Mouse (Mus musculus): ENCODE data around the gene Fam186b. TPM values are rescaled to one million over a fixed set of nuclear protein-coding genes. Genes with fewer than 3 reads are reported as not detected.

The Fam186b gene
- polyA plus RNA-seq, 1 experiment from 2014 or later: 0.30 TPM

GRCm38 (mm10) chr15:99334500-99334899, 38.8 kb upstream of the Fam186b start:
- Histone ChIP-seq H3K9me3 (ENCODE audit: low read length) (no peaks in the 10 kb centered on the region), H3K27me3 (ENCODE audit: insufficient read depth, low read length) (no peaks in the 10 kb centered on the region), H3K36me3 (ENCODE audit: insufficient read depth, low read length) (peaks cover 6% of the 10 kb centered on the region; the same call in 1 of the 2 replicates), H3K4me1 (ENCODE audit: insufficient read depth, low read length) (peaks cover 65% of the 10 kb centered on the region), H3K4me3 (ENCODE audit: low read length) (no peak overlapping the region), H3K9ac (replicated peaks; ENCODE audit: low read length) (peak overlapping the region; percentile 56; the same call in 1 of the 2 replicates), H3K4me2 (replicated peaks; ENCODE audit: low read depth, low read length) (no peak overlapping the region), H3K27ac (ENCODE audit: low read length) (peak overlapping the region; percentile 98)
- no peak for ATAC-seq (ENCODE audit: low FRiP score, low TSS enrichment)
- WGBS: 43% methylated on average over 6 of the region's 6 CpGs

DNA sequence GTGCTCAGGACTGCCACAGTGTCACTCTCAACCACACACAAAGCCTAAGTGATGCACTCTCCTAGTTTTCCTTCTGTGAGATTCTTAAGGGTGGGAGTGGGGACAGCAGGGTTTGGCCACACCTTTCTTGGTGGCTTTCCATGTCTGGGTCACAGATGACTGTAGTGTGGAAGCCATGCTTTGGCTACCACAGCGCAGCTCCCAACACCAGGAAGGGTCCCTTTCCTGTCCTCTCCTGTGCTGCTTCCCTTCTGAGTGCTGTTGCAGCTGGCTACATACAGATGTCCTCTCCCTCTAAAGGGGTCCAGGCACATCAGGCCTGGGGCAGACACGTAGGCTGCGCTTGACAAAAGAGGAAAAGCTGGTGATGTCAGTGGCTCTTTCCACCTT, 38.0 kb upstream of the Fam186b start:
- Histone ChIP-seq H3K4me2 (replicated peaks; ENCODE audit: low read depth, low read length) (peak overlapping the region; percentile 31; the same call in 1 of the 2 replicates), H3K9ac (replicated peaks; ENCODE audit: low read length) (peak overlapping the region; percentile 56), H3K27ac (ENCODE audit: low read length) (peak overlapping the region; percentile 98), H3K36me3 (ENCODE audit: insufficient read depth, low read length) (peaks cover 13% of the 10 kb centered on the region; the same call in 1 of the 2 replicates), H3K4me1 (ENCODE audit: insufficient read depth, low read length) (peaks cover 56% of the 10 kb centered on the region), H3K9me3 (ENCODE audit: low read length) (no peaks in the 10 kb centered on the region), H3K4me3 (ENCODE audit: low read length) (no peak overlapping the region), H3K27me3 (ENCODE audit: insufficient read depth, low read length) (no peaks in the 10 kb centered on the region)
- WGBS: 59% methylated on average over 3 of the region's 3 CpGs
- peak; percentile 43 for ATAC-seq (ENCODE audit: low FRiP score, low TSS enrichment)

GRCm38 (mm10) chr15:99332921-99333675, 37.4 kb upstream of the Fam186b start:
- Histone ChIP-seq H3K27me3 (ENCODE audit: insufficient read depth, low read length) (no peaks in the 10 kb centered on the region), H3K27ac (ENCODE audit: low read length) (peak overlapping the region; percentile 98), H3K9me3 (ENCODE audit: low read length) (no peaks in the 10 kb centered on the region), H3K4me3 (ENCODE audit: low read length) (no peak overlapping the region), H3K36me3 (ENCODE audit: insufficient read depth, low read length) (peaks cover 14% of the 10 kb centered on the region; the same call in 1 of the 2 replicates), H3K4me2 (replicated peaks; ENCODE audit: low read depth, low read length) (peak overlapping the region; percentile 31), H3K9ac (replicated peaks; ENCODE audit: low read length) (peak overlapping the region; percentile 56), H3K4me1 (ENCODE audit: insufficient read depth, low read length) (peaks cover 56% of the 10 kb centered on the region)
- ATAC-seq (ENCODE audit: low FRiP score, low TSS enrichment): peak; percentile 89
- 10% methylated on average over 9 of the region's 9 CpGs for WGBS

DNA sequence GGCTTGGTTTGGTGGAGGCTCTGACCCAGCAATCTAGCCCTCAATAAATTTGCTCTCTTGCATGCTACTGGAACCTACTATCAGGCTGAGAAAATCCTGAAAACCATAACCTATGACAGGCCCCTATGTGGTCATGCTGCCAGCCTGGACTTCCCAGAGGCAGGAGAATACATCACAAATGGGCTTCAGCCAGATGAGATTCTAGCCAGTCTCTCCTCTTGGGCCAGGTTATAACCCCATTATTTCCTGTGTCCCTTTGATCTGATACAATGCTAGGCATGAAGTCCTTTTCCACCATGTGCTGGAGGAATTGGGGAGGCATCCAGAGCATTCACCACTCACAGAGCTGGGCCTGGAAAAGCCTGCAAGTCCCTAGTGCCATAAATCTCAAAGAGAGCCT, 36.4 kb upstream of the Fam186b start:
- peaks cover 51% of the 10 kb centered on the region for H3K4me1 ChIP-seq (ENCODE audit: insufficient read depth, low read length)
- no peak overlapping the region for H3K4me3 ChIP-seq (ENCODE audit: low read length)
- H3K36me3 ChIP-seq (ENCODE audit: insufficient read depth, low read length): peaks cover 24% of the 10 kb centered on the region

GRCm38 (mm10) chr15:99331341-99331740, 35.7 kb upstream of the Fam186b start:
- Histone ChIP-seq H3K4me1 (ENCODE audit: insufficient read depth, low read length) (peaks cover 46% of the 10 kb centered on the region), H3K4me2 (replicated peaks; ENCODE audit: low read depth, low read length) (no peak overlapping the region), H3K27me3 (ENCODE audit: insufficient read depth, low read length) (no peaks in the 10 kb centered on the region), H3K9ac (replicated peaks; ENCODE audit: low read length) (no peak overlapping the region; the same call in 1 of the 2 replicates), H3K4me3 (ENCODE audit: low read length) (no peak overlapping the region), H3K9me3 (ENCODE audit: low read length) (0 out of 2 replicates have a peak, but pooled peaks cover 2% of the 10 kb centered on the region), H3K36me3 (ENCODE audit: insufficient read depth, low read length) (peaks cover 27% of the 10 kb centered on the region), H3K27ac (ENCODE audit: low read length) (peak overlapping the region; percentile 98; the same call in 1 of the 2 replicates)
- ATAC-seq (ENCODE audit: low FRiP score, low TSS enrichment): no peak
- 77% methylated on average over 5 of the region's 5 CpGs for WGBS

More for the DNA sequence above, 36.4 kb upstream of the Fam186b start:
- Histone ChIP-seq H3K9ac (replicated peaks; ENCODE audit: low read length) (peak overlapping the region; percentile 42; the same call in 1 of the 2 replicates), H3K4me2 (replicated peaks; ENCODE audit: low read depth, low read length) (no peak overlapping the region; the same call in 1 of the 2 replicates), H3K27ac (ENCODE audit: low read length) (peak overlapping the region; percentile 98), H3K27me3 (ENCODE audit: insufficient read depth, low read length) (no peaks in the 10 kb centered on the region), H3K9me3 (ENCODE audit: low read length) (0 out of 2 replicates have a peak, but pooled peaks cover under 1% of the 10 kb centered on the region)
- ATAC-seq (ENCODE audit: low FRiP score, low TSS enrichment): no peak

DNA sequence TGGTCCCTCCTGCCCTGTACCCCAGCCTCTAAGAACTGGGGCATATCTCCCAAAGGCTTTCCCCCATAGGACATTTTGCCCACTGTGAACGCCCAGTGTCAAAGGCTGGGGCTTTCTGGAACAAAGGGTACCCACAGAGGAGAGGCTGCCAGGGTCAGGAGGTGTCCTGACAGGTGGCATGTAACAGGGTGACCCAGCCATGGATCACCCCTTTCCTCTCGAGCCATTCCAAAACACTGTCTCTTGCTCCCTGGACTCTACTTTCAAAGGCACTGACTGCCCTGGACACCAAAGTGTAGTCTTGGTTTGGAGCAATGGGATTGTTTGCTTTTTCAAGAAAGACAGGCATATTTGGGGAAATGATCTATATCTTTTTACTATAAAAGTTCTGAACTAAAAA, 34.6 kb upstream of the Fam186b start:
- no peak overlapping the region for H3K4me2 ChIP-seq (replicated peaks; ENCODE audit: low read depth, low read length)
- H3K36me3 ChIP-seq (ENCODE audit: insufficient read depth, low read length): peaks cover 32% of the 10 kb centered on the region
- no peaks in the 10 kb centered on the region for H3K27me3 ChIP-seq (ENCODE audit: insufficient read depth, low read length)
- H3K4me1 ChIP-seq (ENCODE audit: insufficient read depth, low read length): peaks cover 46% of the 10 kb centered on the region
- H3K9me3 ChIP-seq (ENCODE audit: low read length): 0 out of 2 replicates have a peak, but pooled peaks cover 2% of the 10 kb centered on the region
- H3K27ac ChIP-seq (ENCODE audit: low read length): peak overlapping the region; percentile 6; the same call in 1 of the 2 replicates
- no peak overlapping the region for H3K4me3 ChIP-seq (ENCODE audit: low read length)
- no peak for ATAC-seq (ENCODE audit: low FRiP score, low TSS enrichment)
- no peak overlapping the region for H3K9ac ChIP-seq (replicated peaks; ENCODE audit: low read length)
- 64% methylated on average over 2 of the region's 2 CpGs for WGBS

GRCm38 (mm10) chr15:99328011-99328410, 32.3 kb upstream of the Fam186b start:
- Histone ChIP-seq H3K27me3 (ENCODE audit: insufficient read depth, low read length) (no peaks in the 10 kb centered on the region), H3K9me3 (ENCODE audit: low read length) (0 out of 2 replicates have a peak, but pooled peaks cover 2% of the 10 kb centered on the region), H3K27ac (ENCODE audit: low read length) (no peak overlapping the region), H3K4me2 (replicated peaks; ENCODE audit: low read depth, low read length) (no peak overlapping the region), H3K4me3 (ENCODE audit: low read length) (no peak overlapping the region), H3K4me1 (ENCODE audit: insufficient read depth, low read length) (peaks cover 23% of the 10 kb centered on the region), H3K9ac (replicated peaks; ENCODE audit: low read length) (no peak overlapping the region), H3K36me3 (ENCODE audit: insufficient read depth, low read length) (peaks cover 48% of the 10 kb centered on the region)
- no peak for ATAC-seq (ENCODE audit: low FRiP score, low TSS enrichment)
- 94% methylated on average over 5 of the region's 5 CpGs for WGBS

DNA sequence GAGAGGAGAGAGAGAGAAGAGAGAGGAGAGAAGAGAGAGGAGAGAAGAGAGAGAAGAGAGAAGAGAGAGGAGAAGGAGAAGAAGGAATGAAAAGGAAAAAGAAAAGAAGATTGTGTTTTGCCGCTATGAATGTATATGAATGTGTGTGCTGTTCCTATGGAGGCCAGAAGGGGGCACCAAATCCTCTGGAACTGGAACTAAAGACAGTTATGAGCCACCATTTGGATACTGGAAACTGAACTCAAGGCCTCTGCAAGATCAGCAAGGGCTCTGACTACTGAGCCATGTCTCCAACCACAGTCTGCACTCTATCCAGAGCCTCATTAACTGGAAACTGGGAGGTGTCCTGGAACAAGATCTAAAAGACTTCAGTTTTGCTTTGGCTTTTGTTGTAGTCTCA, 31.3 kb upstream of the Fam186b start:
- 89% methylated on average over 1 of the region's 1 CpGs for WGBS
- Histone ChIP-seq H3K4me2 (replicated peaks; ENCODE audit: low read depth, low read length) (no peak overlapping the region), H3K4me1 (ENCODE audit: insufficient read depth, low read length) (peaks cover 12% of the 10 kb centered on the region), H3K9ac (replicated peaks; ENCODE audit: low read length) (no peak overlapping the region), H3K9me3 (ENCODE audit: low read length) (0 out of 2 replicates have a peak, but pooled peaks cover 2% of the 10 kb centered on the region), H3K27me3 (ENCODE audit: insufficient read depth, low read length) (no peaks in the 10 kb centered on the region), H3K4me3 (ENCODE audit: low read length) (no peak overlapping the region), H3K36me3 (ENCODE audit: insufficient read depth, low read length) (peaks cover 52% of the 10 kb centered on the region), H3K27ac (ENCODE audit: low read length) (peak overlapping the region; percentile 48; the same call in 1 of the 2 replicates)
- ATAC-seq (ENCODE audit: low FRiP score, low TSS enrichment): no peak

GRCm38 (mm10) chr15:99326407-99326806, 30.7 kb upstream of the Fam186b start:
- Histone ChIP-seq H3K4me1 (ENCODE audit: insufficient read depth, low read length) (peaks cover 7% of the 10 kb centered on the region), H3K36me3 (ENCODE audit: insufficient read depth, low read length) (peaks cover 56% of the 10 kb centered on the region), H3K27ac (ENCODE audit: low read length) (no peak overlapping the region; the same call in 1 of the 2 replicates), H3K4me2 (replicated peaks; ENCODE audit: low read depth, low read length) (no peak overlapping the region), H3K4me3 (ENCODE audit: low read length) (no peak overlapping the region), H3K9ac (replicated peaks; ENCODE audit: low read length) (no peak overlapping the region), H3K9me3 (ENCODE audit: low read length) (0 out of 2 replicates have a peak, but pooled peaks cover 2% of the 10 kb centered on the region), H3K27me3 (ENCODE audit: insufficient read depth, low read length) (no peaks in the 10 kb centered on the region)
- 54% methylated on average over 2 of the region's 2 CpGs for WGBS
- no peak for ATAC-seq (ENCODE audit: low FRiP score, low TSS enrichment)

DNA sequence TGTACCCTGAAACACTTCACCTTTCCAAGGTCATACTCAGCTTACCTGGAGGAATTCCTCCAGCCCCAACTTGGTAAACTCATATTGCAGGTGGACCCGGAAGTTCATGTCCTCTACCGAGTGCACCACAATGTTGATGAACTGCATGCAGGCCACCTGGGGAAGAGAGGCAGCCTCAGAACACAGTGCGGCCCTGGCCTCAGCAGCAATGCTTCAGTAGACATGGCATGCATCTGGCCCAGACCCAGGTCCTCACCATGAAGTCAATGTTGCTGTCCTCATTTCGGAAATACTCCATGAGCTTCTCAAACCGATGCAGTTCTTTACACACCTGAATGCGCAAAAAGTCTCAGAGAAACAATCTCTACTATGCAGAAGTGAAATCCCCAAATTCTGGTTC, 29.9 kb upstream of the Fam186b start:
- Histone ChIP-seq H3K4me1 (ENCODE audit: insufficient read depth, low read length) (peaks cover 7% of the 10 kb centered on the region; the same call in 1 of the 2 replicates), H3K27ac (ENCODE audit: low read length) (no peak overlapping the region; the same call in 1 of the 2 replicates), H3K9me3 (ENCODE audit: low read length) (0 out of 2 replicates have a peak, but pooled peaks cover 2% of the 10 kb centered on the region), H3K36me3 (ENCODE audit: insufficient read depth, low read length) (peaks cover 61% of the 10 kb centered on the region), H3K9ac (replicated peaks; ENCODE audit: low read length) (no peak overlapping the region), H3K27me3 (ENCODE audit: insufficient read depth, low read length) (no peaks in the 10 kb centered on the region), H3K4me3 (ENCODE audit: low read length) (no peak overlapping the region), H3K4me2 (replicated peaks; ENCODE audit: low read depth, low read length) (no peak overlapping the region)
- ATAC-seq (ENCODE audit: low FRiP score, low TSS enrichment): no peak
- WGBS: 90% methylated on average over 6 of the region's 6 CpGs
